Mouse (Mus musculus) lung, adult 2 months (tissue): ENCODE data around the gene Ccdc173. TPM values are rescaled to one million over a fixed set of nuclear protein-coding genes. Genes with fewer than 3 reads are reported as not detected.
"Not testable (repeated sequence)": the region's sequence is repeated elsewhere in the genome, so short reads cannot be mapped to it uniquely, and the experiment has no call there.

Experiments
- DNase-seq: peaks from one replicate; pipeline ENCODE4 v3.0.0; 2022
- H3K4me1 ChIP-seq: fragments of 200-500 bp; 2 replicates; pipeline ENCODE4 v1.6.1; 2011; ENCODE audit warnings: low read length; ENCODE audit not compliant: control insufficient read depth, insufficient read depth
- H3K4me3 ChIP-seq: fragments of 200-500 bp; replicated peaks from 2 replicates; pipeline ENCODE3; 2011; ENCODE audit warnings: low read depth, mild to moderate bottlenecking, control low read depth, low read length; ENCODE audit errors: extremely low read depth
- CTCF ChIP-seq: fragments of 200-500 bp; IDR thresholded peaks from 2 replicates; pipeline ENCODE4 v1.5.1; 2011; ENCODE audit warnings: mild to moderate bottlenecking, low read length, control low read depth; ENCODE audit not compliant: insufficient read depth
- POLR2A ChIP-seq: fragments of 200-500 bp; IDR thresholded peaks from 2 replicates; pipeline ENCODE4 v1.6.1; 2011; ENCODE audit warnings: low read depth, mild to moderate bottlenecking, control low read depth, low read length, borderline replicate concordance; ENCODE audit errors: extremely low read depth
- WGBS: fragments of 180-500 bp; shearing (Covaris S2); methylation state at CpG from one replicate; pipeline ENCODE4 v1.1.7; 2018; 5-methylcytosine and 5-hydroxymethylcytosine counted together
- polyA plus RNA-seq: library from polyadenylated mRNA; depleted of rRNA; stranded (reverse); fragments of >200 nt; gene quantifications from 2 replicates; pipeline ENCODE4 v1.2.3, GENCODE M21; 2012

Ccdc173 gene
- polyA plus RNA-seq, 1 experiment = 0.54 TPM

DNA sequence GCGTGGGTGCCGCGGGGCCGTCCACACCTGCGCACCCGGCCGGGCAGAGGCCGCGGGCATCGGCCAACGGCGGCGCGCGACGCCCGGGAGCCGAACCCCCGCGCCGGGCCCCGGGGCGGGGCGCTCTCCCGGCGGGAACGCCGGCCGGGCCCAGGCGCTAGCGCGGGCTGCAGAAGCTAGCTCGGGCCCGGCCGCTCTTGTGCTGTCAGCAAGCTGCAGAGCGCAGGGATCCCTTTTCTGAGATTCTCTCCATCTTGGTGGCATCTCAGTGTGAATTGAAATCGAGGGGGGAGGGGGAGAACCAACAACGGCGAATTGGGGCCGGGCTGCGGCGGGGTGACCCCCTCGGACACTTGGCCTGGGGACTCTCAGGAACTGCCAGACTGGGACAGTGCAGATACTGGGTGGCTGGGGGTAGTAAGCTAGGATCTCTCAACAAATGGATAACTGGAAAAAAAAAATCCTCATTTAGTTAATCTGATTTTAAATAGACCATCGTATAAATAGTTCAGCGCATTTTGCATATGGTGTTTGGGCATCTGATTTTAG lies 33.8 kb upstream of the Ccdc173 start:
- Histone ChIP-seq H3K4me3 (peak overlapping the region; percentile 75), H3K4me1 (0 out of 2 replicates have a peak, but pooled peaks cover 2% of the 10 kb centered on the region)
- 3% methylated on average over 45 of the region's 45 CpGs for WGBS
- TF ChIP-seq POLR2A (no peak), CTCF (no peak)
- DNase-seq = peak; percentile 17

DNA sequence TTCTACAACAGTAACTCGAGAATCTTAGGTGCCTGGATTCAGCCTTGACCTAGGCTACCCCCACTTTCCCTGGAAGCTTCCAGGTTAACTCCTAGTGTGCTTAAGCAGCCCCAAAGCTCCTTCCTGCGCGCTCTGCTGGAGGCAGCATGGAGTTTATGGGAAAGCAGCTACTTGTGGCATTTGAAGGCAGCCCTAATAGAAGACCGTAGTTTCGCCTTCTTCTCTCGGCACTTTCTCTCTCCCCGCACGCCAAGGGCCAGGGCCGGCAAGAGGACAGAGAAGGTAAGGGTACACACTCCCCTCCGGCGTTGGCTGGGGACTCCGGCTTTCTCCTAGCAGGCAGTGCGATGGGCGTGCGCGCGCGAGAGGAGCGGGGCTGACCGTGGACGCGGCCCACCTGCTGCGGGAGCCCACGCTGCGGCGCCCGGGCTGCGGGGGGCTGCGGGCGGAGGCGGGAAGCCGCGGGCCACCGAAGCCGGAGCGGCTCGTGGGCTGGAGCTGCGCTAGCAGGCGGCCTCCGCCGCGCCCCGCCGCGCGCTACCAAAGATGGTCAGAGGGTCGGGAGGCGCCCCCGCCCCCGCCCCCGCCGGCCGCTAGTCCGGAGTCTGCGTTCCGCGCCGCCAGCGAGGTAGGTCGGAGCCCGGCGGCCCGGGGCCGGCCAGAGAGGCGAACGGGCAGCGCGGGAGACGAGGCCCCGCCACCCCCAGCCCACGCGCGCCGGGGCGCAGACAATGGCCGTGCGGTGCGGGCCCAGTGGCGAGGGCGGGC lies 33.2 kb upstream of the Ccdc173 start:
- Histone ChIP-seq H3K4me3 (peak overlapping the region; percentile 75), H3K4me1 (no peaks in the 10 kb centered on the region)
- DNase-seq = peak; percentile 34
- WGBS = under 1% methylated on average over 77 of the region's 80 CpGs
- TF ChIP-seq CTCF = no peak
- no peak for TF ChIP-seq POLR2A

DNA sequence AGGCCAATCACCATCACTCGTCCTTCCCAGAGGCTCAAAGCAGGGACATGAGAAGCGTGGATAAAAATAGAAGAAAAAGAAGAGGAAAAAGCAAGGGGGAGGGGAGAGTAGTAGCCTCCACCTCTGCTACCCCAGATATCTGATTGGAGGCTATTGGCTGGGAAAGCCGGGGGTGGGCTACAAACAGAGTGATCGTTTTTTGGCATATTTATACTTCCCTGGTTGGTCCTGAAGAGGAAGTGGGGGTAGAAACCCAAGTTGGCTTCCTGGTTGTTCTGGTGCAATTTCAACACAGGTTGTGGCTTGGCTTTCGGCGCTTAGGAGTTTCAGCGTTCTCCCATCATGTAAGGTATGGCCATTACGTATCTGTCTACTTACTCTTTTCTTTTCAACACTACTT lies 32.3 kb upstream of the Ccdc173 start, which contains the start of gene Klhl23:
Gene Klhl23, plus strand, starts transcription at position 234 of the 400 bp plus-strand sequence.
- TF ChIP-seq CTCF = no peak
- TF ChIP-seq POLR2A = no peak
- Histone ChIP-seq H3K4me1 (no peaks in the 10 kb centered on the region), H3K4me3 (peak within 1 kb of the TSS; percentile 75)
- 4% methylated on average over 8 of the region's 8 CpGs for WGBS
- DNase-seq = no peak

DNA sequence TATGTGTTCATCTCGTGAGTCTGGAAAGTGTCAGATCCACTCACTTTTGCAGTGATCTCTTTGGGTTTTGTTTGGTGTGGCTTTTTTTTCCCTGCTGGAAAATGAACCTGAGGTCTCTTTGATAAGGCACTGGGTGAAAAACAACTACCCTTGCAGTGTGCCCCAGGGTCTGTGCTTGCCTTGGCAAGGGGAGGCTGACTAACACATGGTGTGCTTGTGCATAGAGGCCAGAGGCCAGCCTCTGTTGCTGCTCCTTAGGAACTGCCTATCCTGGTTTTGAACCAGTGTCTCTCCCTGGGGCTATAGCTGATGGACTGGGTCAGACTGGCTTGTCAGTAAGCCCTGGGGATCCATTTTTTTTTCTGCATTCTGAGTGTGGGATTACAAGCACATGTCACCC lies 30.8 kb upstream of the Ccdc173 start:
- WGBS = 78% methylated on average over 1 of the region's 1 CpGs
- TF ChIP-seq POLR2A (no peak), CTCF (no peak)
- Histone ChIP-seq H3K4me3 (no peak overlapping the region), H3K4me1 (no peaks in the 10 kb centered on the region)
- no peak for DNase-seq

DNA sequence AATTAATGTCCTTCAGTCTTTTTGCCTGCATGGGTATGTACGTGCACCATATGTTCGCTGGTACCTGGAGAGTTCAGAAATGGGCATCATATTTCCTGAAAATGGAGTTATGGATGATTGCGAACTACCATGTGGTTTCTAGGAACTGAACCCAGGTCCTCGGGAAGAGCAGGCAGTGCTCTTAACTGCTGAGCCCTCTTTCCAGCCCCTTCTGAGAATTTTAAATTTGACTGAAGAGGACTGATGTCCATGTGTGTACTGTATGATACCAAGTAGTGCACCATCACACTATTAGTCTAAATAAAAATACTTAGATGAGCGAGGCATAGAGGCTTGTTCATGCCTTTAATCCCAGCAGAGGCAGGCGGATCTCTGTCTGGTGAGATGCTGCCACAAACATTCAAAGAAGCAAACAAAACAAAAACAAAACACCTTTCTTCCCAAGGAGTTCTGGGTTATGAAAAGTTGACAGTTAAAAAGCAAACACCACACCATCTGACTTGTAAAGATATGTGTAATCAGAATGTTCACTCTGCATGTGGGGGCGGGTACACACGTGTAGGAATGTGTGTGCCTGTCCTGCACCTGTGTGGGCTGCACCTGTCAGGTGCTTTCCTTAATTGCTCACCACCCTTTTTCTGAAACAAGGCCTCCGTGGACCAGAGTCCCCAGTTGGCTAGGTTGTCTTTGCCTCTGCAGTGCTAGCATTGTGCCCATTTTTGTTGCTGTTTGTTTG lies 29.1 kb upstream of the Ccdc173 start:
- H3K4me3 ChIP-seq = no peak overlapping the region
- WGBS = 78% methylated on average over 9 of the region's 9 CpGs
- no peak for DNase-seq
- no peaks in the 10 kb centered on the region for H3K4me1 ChIP-seq
- TF ChIP-seq POLR2A = no peak
- TF ChIP-seq CTCF = no peak

DNA sequence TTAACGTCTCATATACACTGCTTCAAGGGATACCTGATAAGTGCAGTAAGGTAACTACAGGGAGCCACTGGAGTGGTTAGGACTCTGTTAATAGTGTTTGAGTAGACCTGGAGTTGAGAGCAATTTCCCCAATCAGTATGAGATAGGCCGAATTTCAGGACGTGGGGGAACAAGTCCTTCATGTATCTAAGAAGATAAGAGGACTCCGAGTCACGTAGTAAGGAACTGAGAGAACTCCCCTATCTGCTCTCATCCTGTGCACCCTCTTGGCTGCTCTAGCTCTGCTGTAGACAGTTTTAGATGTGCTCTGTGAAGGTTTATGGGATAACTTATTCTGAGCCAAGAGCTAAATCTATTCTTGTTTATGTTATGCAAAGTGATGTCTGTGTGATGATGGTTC lies 27.2 kb upstream of the Ccdc173 start:
- H3K4me1 ChIP-seq = no peaks in the 10 kb centered on the region
- no peak overlapping the region for H3K4me3 ChIP-seq
- WGBS = 29% methylated on average over 5 of the region's 5 CpGs
- TF ChIP-seq CTCF = no peak
- TF ChIP-seq POLR2A = no peak
- no peak for DNase-seq

DNA sequence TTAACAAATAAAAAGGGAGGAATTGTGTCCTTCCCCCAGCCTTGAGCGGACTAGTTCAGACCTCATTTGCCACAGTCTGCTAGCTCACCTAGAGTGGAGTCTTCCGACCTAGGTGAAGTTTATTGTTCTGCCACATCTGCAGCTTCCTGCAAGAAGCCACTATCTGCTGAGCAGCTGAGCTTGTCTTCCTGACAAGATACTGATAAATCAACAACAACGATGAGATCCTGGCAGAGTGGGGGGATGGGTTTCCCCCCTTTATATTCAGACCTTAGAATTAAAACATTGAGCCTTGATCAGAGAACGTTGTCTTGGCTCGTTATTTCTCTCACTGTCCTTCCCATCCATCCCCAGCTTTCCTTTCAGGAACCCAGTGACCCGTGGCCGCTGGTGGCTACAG lies 22.0 kb upstream of the Ccdc173 start:
- H3K4me3 ChIP-seq, DNase-seq, H3K4me1 ChIP-seq: not testable (repeated sequence)
- 45% methylated on average over 7 of the region's 7 CpGs for WGBS

DNA sequence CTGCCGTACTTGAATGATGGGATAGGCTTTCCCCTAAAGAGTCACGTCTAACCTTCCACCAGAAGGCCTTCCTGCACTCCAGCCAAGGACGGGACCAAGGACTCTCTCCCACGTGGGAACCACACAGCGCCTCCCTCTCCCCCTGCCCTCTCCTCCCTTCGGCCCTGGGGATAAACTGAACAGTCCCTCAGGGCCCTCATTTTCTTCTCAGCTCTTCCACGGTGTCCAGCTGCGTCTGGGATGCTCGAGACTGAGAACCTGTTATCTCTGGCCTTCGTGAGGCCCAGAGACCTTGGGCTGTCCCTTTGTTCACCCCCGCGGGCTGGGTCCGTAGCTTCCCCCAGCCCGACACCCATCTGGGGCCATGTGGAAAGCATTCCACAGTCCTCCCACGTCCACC lies 20.8 kb upstream of the Ccdc173 start:
- Histone ChIP-seq H3K4me1 (no peaks in the 10 kb centered on the region), H3K4me3 (no peak overlapping the region)
- WGBS = 71% methylated on average over 15 of the region's 15 CpGs
- no peak for DNase-seq
- TF ChIP-seq CTCF (no peak), POLR2A (no peak)

DNA sequence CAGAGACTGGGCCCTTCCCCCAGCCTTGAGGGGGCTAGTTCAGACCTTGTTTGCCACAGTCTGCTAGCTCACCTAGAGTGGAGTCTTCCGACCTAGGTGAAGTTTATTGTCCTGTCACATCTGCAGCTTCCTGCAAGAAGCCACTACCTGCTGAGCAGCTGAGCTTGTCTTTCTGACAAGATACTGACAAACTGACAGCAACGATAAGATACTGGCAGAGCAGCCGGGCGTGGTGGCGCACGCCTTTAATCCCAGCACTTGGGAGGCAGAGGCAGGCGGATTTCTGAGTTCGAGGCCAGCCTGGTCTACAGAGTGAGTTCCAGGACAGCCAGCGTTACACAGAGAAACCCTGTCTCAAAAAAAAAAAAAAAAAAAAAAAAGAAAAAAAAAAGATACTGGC lies 15.3 kb upstream of the Ccdc173 start:
- not testable (repeated sequence) for DNase-seq, H3K4me1 ChIP-seq, H3K4me3 ChIP-seq
- WGBS = 86% methylated on average over 9 of the region's 9 CpGs

DNA sequence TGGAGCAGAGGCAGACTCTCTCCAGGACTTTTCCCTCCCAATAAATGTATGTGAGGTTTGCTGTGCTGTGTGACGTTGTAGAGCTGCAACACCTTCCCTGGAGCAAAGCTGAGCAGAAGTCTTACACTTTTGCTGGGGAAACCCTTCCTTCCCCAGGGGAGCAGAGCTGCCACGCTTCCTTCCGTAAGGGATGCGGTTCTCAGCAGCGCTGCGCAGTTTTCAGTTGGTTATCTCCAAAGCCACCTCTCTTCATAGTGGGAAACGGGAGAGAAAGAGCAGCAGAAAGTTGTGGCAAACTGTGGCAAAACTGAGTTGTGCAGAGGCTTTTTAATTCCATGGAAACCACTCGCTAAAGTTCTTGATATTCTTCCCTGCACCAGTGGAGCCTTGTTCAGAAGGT lies 14.4 kb upstream of the Ccdc173 start:
- Histone ChIP-seq H3K4me3 (no peak overlapping the region), H3K4me1 (no peaks in the 10 kb centered on the region)
- DNase-seq = no peak
- TF ChIP-seq POLR2A (no peak), CTCF (no peak)
- 70% methylated on average over 8 of the region's 8 CpGs for WGBS
